In genomic region chr7:57591249-57591577, GRCm38 (mm10) we compare ENCODE assay signal across 8 mouse cellular contexts.
DNase-seq lines count a peak whose midpoint lies in the region; ATAC-seq and TF ChIP-seq lines count a peak whose summit lies in the region.

No protein-coding gene starts in this region.

- peak overlapping the region; percentile 77 for H3K4me3 ChIP-seq in heart, embryonic 10.5 days
- H3K4me3 ChIP-seq in ES-E14 (ENCODE audit: insufficient read depth in 1 of 2, low read depth in 1 of 2, low read length in 2 of 2, poor library complexity in 1 of 2, severe bottlenecking in 1 of 2), result peak overlapping the region; percentile 84 to 91
- peak overlapping the region; percentile 66 for H3K4me3 ChIP-seq in heart, embryonic 15.5 days
- H3K4me3 ChIP-seq in liver, embryonic 16.5 days (ENCODE audit: low read depth, low read length), result peak overlapping the region; percentile 42

- no peaks in the 10 kb centered on the region for H3K36me3 ChIP-seq in heart, embryonic 10.5 days
- no peaks in the 10 kb centered on the region for H3K36me3 ChIP-seq in ES-E14 (ENCODE audit: control insufficient read depth, insufficient read depth, low read length, poor library complexity, severe bottlenecking)
- H3K36me3 ChIP-seq in heart, embryonic 15.5 days, result no peaks in the 10 kb centered on the region
- no peaks in the 10 kb centered on the region for H3K36me3 ChIP-seq in liver, embryonic 16.5 days (ENCODE audit: control insufficient read depth, insufficient read depth)

- ATAC-seq in heart, embryonic 15.5 days (replicated peaks; ENCODE audit: insufficient number of reproducible peaks, insufficient read depth, low FRiP score, low read depth), result 0 out of 2 replicates have a peak, but pooled peaks have one; percentile 19
- ATAC-seq in liver, embryonic 16.5 days (ENCODE audit: low read depth), result no peak

- peak overlapping the region; percentile 97 for H3K4me2 ChIP-seq in heart, embryonic 15.5 days
- peak overlapping the region; percentile 59 for H3K4me2 ChIP-seq in liver, embryonic 16.5 days (ENCODE audit: low read depth, low read length)

- H3K9me3 ChIP-seq in heart, embryonic 10.5 days, result no peaks in the 10 kb centered on the region
- H3K9me3 ChIP-seq in ES-E14 (ENCODE audit: control insufficient read depth, insufficient read depth, low read depth, low read length), result no peaks in the 10 kb centered on the region
- H3K9me3 ChIP-seq in heart, embryonic 15.5 days (replicated peaks), result no peaks in the 10 kb centered on the region
- no peaks in the 10 kb centered on the region for H3K9me3 ChIP-seq in liver, embryonic 16.5 days (replicated peaks; ENCODE audit: control insufficient read depth, low read length)

- intact Hi-C loops in heart, postnatal 25 days (cut with DNase I), result no loop called here

- WGBS in heart, embryonic 10.5 days, result 0% methylated on average over 28 of the region's 34 CpGs
- 0% methylated on average over 29 of the region's 34 CpGs for WGBS in heart, embryonic 15.5 days
- under 1% methylated on average over 31 of the region's 34 CpGs for WGBS in liver, embryonic 16.5 days (ENCODE audit: insufficient replicate concordance)

- H3K4me1 ChIP-seq in heart, embryonic 10.5 days, result peaks cover 13% of the 10 kb centered on the region
- peaks cover 0 to 2% of the 10 kb centered on the region in 2 experiments; a peak in 1 of 4 replicates for H3K4me1 ChIP-seq in ES-E14 (ENCODE audit: control insufficient read depth in 2 of 2, insufficient read depth in 2 of 2, low read length in 2 of 2, poor library complexity in 1 of 2)
- H3K4me1 ChIP-seq in heart, embryonic 15.5 days (replicated peaks), result peaks cover 18% of the 10 kb centered on the region
- H3K4me1 ChIP-seq in liver, embryonic 16.5 days (ENCODE audit: control insufficient read depth, low read depth, low read length), result no peaks in the 10 kb centered on the region; the same call in 1 of the 2 replicates

- no peak for DNase-seq in heart, embryonic 10.5 days (ENCODE audit: low spot score)
- DNase-seq in heart, postnatal 25 days (ENCODE audit: low spot score), result no peak
- peak; percentile 7 for DNase-seq in ES-E14 (ENCODE audit: low read depth, low spot score)
- no peak for DNase-seq in spleen, adult 18-20 months
- no peak for DNase-seq in spleen, postnatal 10 days (ENCODE audit: low spot score in 2 of 2)
- DNase-seq in testis, postnatal 14 days (ENCODE audit: low spot score), result no peak

- in situ Hi-C loops in ES-E14 (cut with MboI; ENCODE audit: low sequenced_read_pairs in 2 of 2, unreplicated experiment in 2 of 2), result no loop called here

- peak overlapping the region; percentile 82 for H3K9ac ChIP-seq in ES-E14 (ENCODE audit: insufficient read depth, low read depth, low read length, poor library complexity, severe bottlenecking)
- peak overlapping the region; percentile 31; the same call in 1 of the 2 replicates for H3K9ac ChIP-seq in heart, embryonic 15.5 days
- no peak overlapping the region for H3K9ac ChIP-seq in liver, embryonic 16.5 days (ENCODE audit: low read depth, low read length)

- H3K27ac ChIP-seq in heart, embryonic 10.5 days, result no peak overlapping the region
- H3K27ac ChIP-seq in ES-E14 (ENCODE audit: insufficient read depth, low read depth, low read length, poor library complexity, severe bottlenecking), result no peak overlapping the region
- no peak overlapping the region for H3K27ac ChIP-seq in heart, embryonic 15.5 days
- no peak overlapping the region for H3K27ac ChIP-seq in liver, embryonic 16.5 days (ENCODE audit: low read length)

- peaks cover 34% of the 10 kb centered on the region for H3K27me3 ChIP-seq in heart, embryonic 10.5 days (ENCODE audit: insufficient read depth, poor library complexity, severe bottlenecking)
- peaks cover 36% of the 10 kb centered on the region for H3K27me3 ChIP-seq in heart, embryonic 15.5 days
- H3K27me3 ChIP-seq in liver, embryonic 16.5 days (ENCODE audit: control insufficient read depth, insufficient read depth, low read depth, low read length), result peaks cover 24% of the 10 kb centered on the region

TF ChIP-seq in ES-E14, 5 proteins besides CTCF, POLR2A, EP300 and RAD21:
- no peak for TF ChIP-seq CHD2 (IDR thresholded peaks at IDR 0.05; ENCODE audit: low read depth, low read length)
- no peak for TF ChIP-seq ZNF384 (IDR thresholded peaks at IDR 0.05; ENCODE audit: low read depth, low read length)
